Mouse (Mus musculus) CH12.LX (cell line): ENCODE results near the gene Bmp7.

Source experiments
- MAX ChIP-seq: IDR thresholded peaks from 2 replicates; pipeline ENCODE4 v1.6.1; 2011; ENCODE audit warnings: low read length, improper control_type of control experiment
- RAD21 ChIP-seq: IDR thresholded peaks from 2 replicates; pipeline ENCODE4 v1.6.1; 2011; ENCODE audit warnings: low read depth, mild to moderate bottlenecking, low read length, improper control_type of control experiment, moderate library complexity

DNA sequence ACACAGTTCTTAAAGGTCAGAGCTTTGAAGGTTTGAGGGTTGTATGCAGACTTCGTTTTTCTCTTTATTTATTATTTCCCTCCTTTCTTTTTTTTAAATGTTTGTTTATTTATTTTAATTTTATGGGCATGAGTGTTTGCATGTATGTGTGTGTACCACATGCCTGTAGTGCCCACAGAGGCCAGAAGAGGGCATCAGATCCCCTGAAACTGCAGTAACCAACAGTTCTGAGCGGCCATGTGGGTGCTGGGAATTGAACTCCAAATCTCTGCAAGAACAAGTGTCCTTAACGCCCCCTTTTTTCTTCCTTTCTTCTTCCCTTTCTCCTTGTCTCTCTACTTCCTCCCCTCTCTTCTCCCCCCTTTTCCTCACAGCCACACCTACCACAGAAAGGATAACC, 20.2 kb upstream of the Bmp7 start:
- TF ChIP-seq RAD21: no peak; the same call in none of the 2 replicates
- TF ChIP-seq MAX: no peak
